Mouse (Mus musculus) embryonic fibroblast, embryonic 13.5 days (primary cell): ENCODE measurements around the gene Galnt11.

Source experiments
- CTCF ChIP-seq: IDR thresholded peaks from 2 replicates; pipeline ENCODE4 v1.5.1; 2011; ENCODE audit warnings: mild to moderate bottlenecking, control low read depth, low read length, moderate library complexity, borderline replicate concordance; ENCODE audit not compliant: insufficient read depth
- POLR2A ChIP-seq: IDR thresholded peaks from 2 replicates; pipeline ENCODE4 v1.6.1; 2011; ENCODE audit warnings: low read depth, mild to moderate bottlenecking, control low read depth, low read length, moderate library complexity

DNA sequence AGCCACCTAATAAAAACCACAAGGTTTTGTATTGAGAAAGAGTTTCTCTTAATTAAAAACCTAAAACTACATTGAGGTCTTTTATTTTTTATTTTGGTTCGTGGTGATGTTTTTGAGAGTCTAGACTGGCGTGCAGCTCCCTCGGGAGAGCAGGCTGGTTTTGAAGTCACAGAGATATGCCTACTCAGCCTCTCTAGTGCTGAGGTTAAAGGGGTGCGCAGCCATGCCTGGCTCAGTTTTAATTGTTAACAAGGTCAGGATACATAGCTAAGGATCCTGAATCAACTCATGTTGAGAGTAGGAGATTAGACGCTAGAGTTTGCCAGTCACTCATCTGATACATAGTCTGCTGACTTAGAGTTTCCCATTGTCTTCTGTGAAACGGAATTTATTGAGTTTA is 39.7 kb downstream of the Galnt11 start:
- TF ChIP-seq POLR2A (no peak), CTCF (no peak)
